Mouse (Mus musculus) forebrain, embryonic 15.5 days (tissue): ENCODE measurements around the gene Scnn1a. TPM values are rescaled to one million over a fixed set of nuclear protein-coding genes. Genes with fewer than 3 reads are reported as not detected.
A peak's percentile ranks its signal among the peaks of the same experiment; 100 is the strongest.

ENCODE experiments used
- ATAC-seq: fragments of 200-750 bp; cut with Nextera tagmentation; replicated peaks from 2 replicates; pipeline ENCODE4 v1.8.0; 2017; ENCODE audit warnings: mild to moderate bottlenecking, moderate TSS enrichment, moderate library complexity
- H3K27ac ChIP-seq: fragments of 300-500 bp; sonication (generic); replicated peaks from 2 replicates; pipeline ENCODE4 v1.5.1; 2015; ENCODE audit warnings: mild to moderate bottlenecking, inconsistent platforms
- H3K27me3 ChIP-seq: fragments of 300-500 bp; sonication (generic); 2 replicates; pipeline ENCODE4 v1.6.1; 2015; ENCODE audit warnings: inconsistent platforms
- H3K36me3 ChIP-seq: fragments of 300-500 bp; sonication (generic); 2 replicates; pipeline ENCODE4 v1.6.1; 2015; ENCODE audit warnings: mild to moderate bottlenecking, inconsistent platforms
- H3K4me1 ChIP-seq: fragments of 300-500 bp; sonication (generic); 2 replicates; pipeline ENCODE4 v1.6.1; 2015; ENCODE audit warnings: inconsistent platforms
- H3K4me2 ChIP-seq: fragments of 300-500 bp; sonication (generic); replicated peaks from 2 replicates; pipeline ENCODE4 v1.6.1; 2015; ENCODE audit warnings: mild to moderate bottlenecking, inconsistent platforms
- H3K4me3 ChIP-seq: fragments of 300-500 bp; sonication (generic); 2 replicates; pipeline ENCODE4 v1.5.1; 2015; ENCODE audit warnings: mild to moderate bottlenecking, inconsistent platforms
- H3K9ac ChIP-seq: fragments of 300-500 bp; sonication (generic); replicated peaks from 2 replicates; pipeline ENCODE4 v1.6.1; 2015; ENCODE audit warnings: mild to moderate bottlenecking, inconsistent platforms
- H3K9me3 ChIP-seq: fragments of 300-500 bp; sonication (generic); 2 replicates; pipeline ENCODE4 v1.6.1; 2016; ENCODE audit warnings: inconsistent platforms
- WGBS: fragments of 180-500 bp; shearing (Covaris S2); methylation state at CpG from one replicate; pipeline ENCODE4 v1.1.7; 2015; ENCODE audit warnings: mixed read lengths; 5-methylcytosine and 5-hydroxymethylcytosine counted together
- polyA plus RNA-seq: library from polyadenylated mRNA; unstranded; fragments of >200 nt; fragmentation: Nextera tagmentation; extraction: Ambion mirVana; gene quantifications from 2 replicates; pipeline ENCODE4 v1.2.1, GENCODE M21; 2015

The Scnn1a gene
- polyA plus RNA-seq, 1 experiment from 2014 or later: 0.25 TPM

GRCm38 (mm10) chr6:125312581-125313355 lies 7.7 kb upstream of the Scnn1a start:
- Histone ChIP-seq H3K4me3 (peak overlapping the region; percentile 36), H3K27ac (no peak overlapping the region), H3K9ac (0 out of 2 replicates have a peak overlapping the region, but pooled peaks have one; percentile 50), H3K36me3 (no peaks in the 10 kb centered on the region), H3K4me2 (peak overlapping the region; percentile 56), H3K9me3 (no peaks in the 10 kb centered on the region), H3K4me1 (peaks cover 16% of the 10 kb centered on the region), H3K27me3 (no peaks in the 10 kb centered on the region)
- WGBS: 72% methylated on average over 22 of the region's 22 CpGs
- 0 out of 2 replicates have a peak, but pooled peaks have one; percentile 1 for ATAC-seq

- ATAC-seq: peak; percentile 74
- Histone ChIP-seq H3K9me3 (no peaks in the 10 kb centered on the region), H3K27me3 (no peaks in the 10 kb centered on the region), H3K9ac (peak within 1 kb of the TSS; percentile 50), H3K4me1 (peaks cover 16% of the 10 kb centered on the region), H3K4me3 (peak within 1 kb of the TSS; percentile 36), H3K4me2 (peak within 1 kb of the TSS; percentile 56), H3K36me3 (no peaks in the 10 kb centered on the region), H3K27ac (no peak within 1 kb of the TSS)
- 4% methylated on average over 37 of the region's 46 CpGs for WGBS
These were observed 6.8 kb upstream of the Scnn1a start, which contains the start of gene Ltbr for GRCm38 (mm10) chr6:125313546-125314230. Gene Ltbr (minus strand): TSS chr6:125313885.

GRCm38 (mm10) chr6:125314231-125314563 lies 6.3 kb upstream of the Scnn1a start:
- Histone ChIP-seq H3K36me3 (no peaks in the 10 kb centered on the region), H3K9me3 (no peaks in the 10 kb centered on the region), H3K4me2 (peak overlapping the region; percentile 56), H3K4me3 (peak overlapping the region; percentile 36), H3K27me3 (no peaks in the 10 kb centered on the region), H3K27ac (no peak overlapping the region), H3K9ac (peak overlapping the region; percentile 50), H3K4me1 (peaks cover 16% of the 10 kb centered on the region)
- peak; percentile 23; the same call in 1 of the 2 replicates for ATAC-seq
- WGBS: 63% methylated on average over 7 of the region's 7 CpGs

GRCm38 (mm10) chr6:125314746-125315145 lies 5.7 kb upstream of the Scnn1a start:
- no peak overlapping the region for H3K4me2 ChIP-seq
- H3K27me3 ChIP-seq: peaks cover 2% of the 10 kb centered on the region; the same call in 1 of the 2 replicates
- H3K4me3 ChIP-seq: no peak overlapping the region
- no peak overlapping the region for H3K27ac ChIP-seq
- no peaks in the 10 kb centered on the region for H3K36me3 ChIP-seq
- no peak for ATAC-seq
- WGBS: 82% methylated on average over 6 of the region's 6 CpGs
- H3K4me1 ChIP-seq: peaks cover 16% of the 10 kb centered on the region
- no peaks in the 10 kb centered on the region for H3K9me3 ChIP-seq
- H3K9ac ChIP-seq: no peak overlapping the region

- Histone ChIP-seq H3K4me3 (no peak overlapping the region), H3K9ac (no peak overlapping the region), H3K4me2 (no peak overlapping the region), H3K9me3 (no peaks in the 10 kb centered on the region), H3K4me1 (peaks cover 16% of the 10 kb centered on the region), H3K36me3 (no peaks in the 10 kb centered on the region), H3K27me3 (peaks cover 22% of the 10 kb centered on the region), H3K27ac (no peak overlapping the region)
- 66% methylated on average over 7 of the region's 7 CpGs for WGBS
- no peak for ATAC-seq
These were observed 3.4 kb upstream of the Scnn1a start for GRCm38 (mm10) chr6:125317077-125317476.

GRCm38 (mm10) chr6:125318981-125319918 lies 1.2 kb upstream of the Scnn1a start:
- Histone ChIP-seq H3K4me2 (no peak overlapping the region), H3K4me1 (peaks cover 3% of the 10 kb centered on the region; the same call in 1 of the 2 replicates), H3K9ac (no peak overlapping the region), H3K27me3 (peaks cover 22% of the 10 kb centered on the region), H3K9me3 (no peaks in the 10 kb centered on the region), H3K4me3 (no peak overlapping the region), H3K36me3 (no peaks in the 10 kb centered on the region), H3K27ac (no peak overlapping the region)
- ATAC-seq: no peak
- 70% methylated on average over 15 of the region's 15 CpGs for WGBS

GRCm38 (mm10) chr6:125319919-125320296 lies 551 bp upstream of the Scnn1a start:
- Histone ChIP-seq H3K9me3 (no peaks in the 10 kb centered on the region), H3K4me2 (no peak overlapping the region), H3K4me3 (no peak overlapping the region), H3K27me3 (peaks cover 22% of the 10 kb centered on the region), H3K27ac (no peak overlapping the region), H3K4me1 (no peaks in the 10 kb centered on the region), H3K36me3 (no peaks in the 10 kb centered on the region), H3K9ac (no peak overlapping the region)
- ATAC-seq: no peak

GRCm38 (mm10) chr6:125321114-125321855 lies 826 bp downstream of the Scnn1a start:
- H3K36me3 ChIP-seq: no peaks in the 10 kb centered on the region
- no peak overlapping the region for H3K9ac ChIP-seq
- H3K4me1 ChIP-seq: no peaks in the 10 kb centered on the region
- ATAC-seq: 0 out of 2 replicates have a peak, but pooled peaks have one; percentile 16
- H3K9me3 ChIP-seq: no peaks in the 10 kb centered on the region
- WGBS: 9% methylated on average over 26 of the region's 26 CpGs
- H3K4me3 ChIP-seq: no peak overlapping the region
- no peak overlapping the region for H3K4me2 ChIP-seq
- no peak overlapping the region for H3K27ac ChIP-seq
- peaks cover 22% of the 10 kb centered on the region for H3K27me3 ChIP-seq

GRCm38 (mm10) chr6:125322794-125323193 lies 2.3 kb downstream of the Scnn1a start:
- Histone ChIP-seq H3K9me3 (no peaks in the 10 kb centered on the region), H3K36me3 (no peaks in the 10 kb centered on the region), H3K4me1 (no peaks in the 10 kb centered on the region), H3K9ac (no peak overlapping the region), H3K27me3 (peaks cover 22% of the 10 kb centered on the region), H3K27ac (no peak overlapping the region), H3K4me2 (no peak overlapping the region), H3K4me3 (no peak overlapping the region)
- 38% methylated on average over 13 of the region's 13 CpGs for WGBS
- no peak; the same call in 1 of the 2 replicates for ATAC-seq

- no peak overlapping the region for H3K4me2 ChIP-seq
- no peak for ATAC-seq
- H3K9ac ChIP-seq: no peak overlapping the region
- 77% methylated on average over 6 of the region's 6 CpGs for WGBS
- peaks cover 22% of the 10 kb centered on the region for H3K27me3 ChIP-seq
- no peaks in the 10 kb centered on the region for H3K9me3 ChIP-seq
- no peak overlapping the region for H3K27ac ChIP-seq
- H3K36me3 ChIP-seq: no peaks in the 10 kb centered on the region
- no peaks in the 10 kb centered on the region for H3K4me1 ChIP-seq
- H3K4me3 ChIP-seq: no peak overlapping the region
These were observed 3.1 kb downstream of the Scnn1a start for GRCm38 (mm10) chr6:125323547-125323946.

- ATAC-seq: no peak
- Histone ChIP-seq H3K9ac (no peak overlapping the region), H3K9me3 (no peaks in the 10 kb centered on the region), H3K4me3 (no peak overlapping the region), H3K27ac (no peak overlapping the region), H3K27me3 (peaks cover 14% of the 10 kb centered on the region), H3K4me1 (peaks cover under 1% of the 10 kb centered on the region; the same call in 1 of the 2 replicates), H3K4me2 (no peak overlapping the region), H3K36me3 (no peaks in the 10 kb centered on the region)
- 81% methylated on average over 6 of the region's 6 CpGs for WGBS
These were observed 4.9 kb downstream of the Scnn1a start for GRCm38 (mm10) chr6:125325337-125325736.
